Mouse (Mus musculus) heart, embryonic 13.5 days (tissue): ENCODE measurements around the gene Cd2. TPM values are rescaled to one million over a fixed set of nuclear protein-coding genes. Genes with fewer than 3 reads are reported as not detected.

Experiments used
- ATAC-seq: fragments of 200-750 bp; cut with Nextera tagmentation; 2 replicates; pipeline ENCODE4 v1.8.0; 2017; ENCODE audit warnings: moderate TSS enrichment; ENCODE audit not compliant: insufficient number of reproducible peaks, low FRiP score, low TSS enrichment; ENCODE audit errors: extremely low read depth
- H3K27ac ChIP-seq: fragments of 300-500 bp; sonication (generic); replicated peaks from 2 replicates; pipeline ENCODE4 v1.5.1; 2015; ENCODE audit warnings: moderate library complexity, mild to moderate bottlenecking, inconsistent platforms
- H3K27me3 ChIP-seq: fragments of 300-500 bp; sonication (generic); replicated peaks from 2 replicates; pipeline ENCODE4 v1.6.1; 2015; ENCODE audit warnings: mild to moderate bottlenecking, inconsistent platforms
- H3K36me3 ChIP-seq: fragments of 300-500 bp; sonication (generic); 2 replicates; pipeline ENCODE4 v1.6.1; 2015; ENCODE audit warnings: mild to moderate bottlenecking, inconsistent platforms
- H3K4me1 ChIP-seq: fragments of 300-500 bp; sonication (generic); 2 replicates; pipeline ENCODE4 v1.6.1; 2015; ENCODE audit warnings: inconsistent platforms
- H3K4me2 ChIP-seq: fragments of 300-500 bp; sonication (generic); 2 replicates; pipeline ENCODE4 v1.6.1; 2015; ENCODE audit warnings: inconsistent platforms, mild to moderate bottlenecking, moderate library complexity
- H3K4me3 ChIP-seq: fragments of 300-500 bp; sonication (generic); 2 replicates; pipeline ENCODE4 v1.5.1; 2015; ENCODE audit warnings: moderate library complexity, mild to moderate bottlenecking, inconsistent platforms
- H3K9ac ChIP-seq: fragments of 300-500 bp; sonication (generic); 2 replicates; pipeline ENCODE4 v1.6.1; 2015; ENCODE audit warnings: inconsistent platforms, mild to moderate bottlenecking, moderate library complexity
- H3K9me3 ChIP-seq: fragments of 300-500 bp; sonication (generic); 2 replicates; pipeline ENCODE4 v1.6.1; 2016; ENCODE audit warnings: inconsistent platforms
- WGBS: fragments of 180-500 bp; shearing (Covaris S2); methylation state at CpG from one replicate; pipeline ENCODE4 v1.1.7; 2015; ENCODE audit warnings: mixed read lengths; 5-methylcytosine and 5-hydroxymethylcytosine counted together
- polyA plus RNA-seq: library from polyadenylated mRNA; unstranded; fragments of >200 nt; fragmentation: Nextera tagmentation; extraction: Ambion mirVana; gene quantifications from 2 replicates; pipeline ENCODE4 v1.2.1, GENCODE M21; 2015

Gene Cd2
- 0.18 TPM in 1 of 2 replicates, not detected in the other for polyA plus RNA-seq

DNA sequence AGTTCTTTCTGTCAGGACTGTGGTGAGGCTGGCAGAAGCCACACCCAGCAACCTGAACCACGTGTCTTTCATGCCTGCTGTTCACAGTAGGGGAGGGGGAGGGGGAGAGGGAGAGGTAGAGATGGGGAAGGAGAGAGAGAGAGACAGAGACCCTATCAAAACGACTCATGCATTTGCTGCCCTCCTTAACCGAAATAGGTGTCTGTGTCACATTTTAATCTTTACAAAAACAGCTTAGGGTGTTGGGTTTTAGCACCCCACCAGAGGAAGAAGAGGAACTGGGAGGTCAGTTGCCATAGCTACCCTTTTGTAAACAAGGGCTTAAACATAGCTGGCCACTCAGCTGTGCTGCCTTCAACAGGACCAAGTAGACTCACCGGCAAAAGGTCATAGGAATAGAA lies at the start of gene Cd2:
Cd2 (minus strand) TSS at position 29 of the 401 bp plus-strand sequence.
- 14% methylated on average over 4 of the region's 4 CpGs for WGBS
- Histone ChIP-seq H3K4me2 (no peak within 1 kb of the TSS), H3K9ac (no peak within 1 kb of the TSS), H3K4me1 (no peaks in the 10 kb centered on the region), H3K9me3 (no peaks in the 10 kb centered on the region), H3K36me3 (no peaks in the 10 kb centered on the region), H3K27me3 (no peaks in the 10 kb centered on the region; the same call in 1 of the 2 replicates), H3K27ac (no peak within 1 kb of the TSS), H3K4me3 (no peak within 1 kb of the TSS)
- no peak for ATAC-seq

DNA sequence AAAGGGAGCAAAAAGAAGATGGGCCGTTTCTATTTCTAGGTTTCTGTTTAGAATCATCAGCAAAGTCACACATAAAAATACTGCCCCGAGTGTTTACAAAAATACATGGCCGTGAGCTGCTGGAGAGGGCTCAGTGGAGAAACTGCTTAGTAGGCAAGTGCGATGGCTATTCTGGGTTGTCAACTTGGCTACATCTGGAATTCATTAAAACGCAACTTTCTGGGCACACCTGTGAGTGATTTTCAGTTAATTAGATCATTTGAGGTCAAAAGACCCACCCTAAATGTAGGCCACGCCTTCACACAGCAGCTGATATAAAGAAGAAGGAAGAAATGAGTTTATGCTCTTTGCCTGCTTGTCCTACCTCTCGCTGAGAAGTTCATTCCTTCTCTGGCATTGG lies 40.9 kb upstream of the Cd2 start:
- H3K27ac ChIP-seq = no peak overlapping the region
- 0 out of 2 replicates have a peak, but pooled peaks cover 4% of the 10 kb centered on the region for H3K9me3 ChIP-seq
- H3K27me3 ChIP-seq = no peaks in the 10 kb centered on the region
- H3K4me1 ChIP-seq = 0 out of 2 replicates have a peak, but pooled peaks cover 8% of the 10 kb centered on the region
- ATAC-seq = no peak
- no peak overlapping the region for H3K9ac ChIP-seq
- 79% methylated on average over 7 of the region's 7 CpGs for WGBS
- H3K4me2 ChIP-seq = no peak overlapping the region
- no peak overlapping the region for H3K4me3 ChIP-seq
- no peaks in the 10 kb centered on the region for H3K36me3 ChIP-seq

DNA sequence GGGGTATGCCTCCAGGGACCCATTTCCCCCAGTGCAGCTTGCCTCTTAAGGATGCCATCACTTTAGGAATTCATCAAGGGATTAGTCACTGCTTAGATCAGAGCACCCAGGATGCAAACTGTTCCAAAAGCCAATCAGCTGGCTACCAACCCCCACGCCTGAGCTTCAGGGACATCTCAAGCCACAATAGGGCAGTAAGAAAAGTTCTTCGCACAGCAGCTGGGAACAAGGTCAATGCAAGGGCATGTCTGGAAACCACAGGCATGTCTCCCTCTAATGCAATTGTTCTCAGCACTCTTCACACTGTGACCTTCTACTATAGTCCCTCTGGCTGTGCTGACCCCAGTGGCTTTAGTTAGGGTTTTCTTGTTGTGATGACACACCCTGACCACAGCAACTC lies 39.5 kb upstream of the Cd2 start:
- ATAC-seq = no peak
- 63% methylated on average over 2 of the region's 2 CpGs for WGBS
- no peaks in the 10 kb centered on the region for H3K36me3 ChIP-seq

DNA sequence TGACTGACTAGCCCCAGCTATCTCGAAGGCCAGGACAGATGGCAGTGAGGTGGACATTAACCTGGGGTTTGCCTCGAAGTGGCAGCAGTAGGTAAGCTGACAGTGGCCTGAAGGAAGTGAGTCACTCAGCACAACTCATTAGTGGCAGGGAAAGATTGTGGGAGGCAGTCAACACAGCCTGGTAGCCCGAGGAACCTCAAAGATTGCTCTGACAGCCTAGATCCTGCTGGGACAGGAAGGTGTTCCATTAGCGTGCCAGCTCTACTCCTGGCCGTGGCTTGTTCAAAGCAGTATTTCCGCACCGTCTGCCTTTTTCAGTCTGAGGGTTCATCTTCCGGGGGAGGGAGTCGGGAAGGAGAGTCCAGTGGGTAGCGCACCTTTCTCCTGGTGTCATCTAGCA lies 34.7 kb upstream of the Cd2 start:
- Histone ChIP-seq H3K27me3 (no peaks in the 10 kb centered on the region), H3K9ac (no peak overlapping the region), H3K4me1 (0 out of 2 replicates have a peak, but pooled peaks cover 10% of the 10 kb centered on the region), H3K9me3 (no peaks in the 10 kb centered on the region), H3K36me3 (no peaks in the 10 kb centered on the region), H3K27ac (no peak overlapping the region), H3K4me2 (no peak overlapping the region), H3K4me3 (no peak overlapping the region)
- ATAC-seq = no peak
- WGBS = 60% methylated on average over 10 of the region's 10 CpGs

More for the DNA sequence above, 39.5 kb upstream of the Cd2 start:
- Histone ChIP-seq H3K27me3 (no peaks in the 10 kb centered on the region), H3K27ac (no peak overlapping the region), H3K4me3 (no peak overlapping the region), H3K4me2 (no peak overlapping the region), H3K9me3 (0 out of 2 replicates have a peak, but pooled peaks cover 4% of the 10 kb centered on the region), H3K9ac (no peak overlapping the region), H3K4me1 (0 out of 2 replicates have a peak, but pooled peaks cover 11% of the 10 kb centered on the region)

DNA sequence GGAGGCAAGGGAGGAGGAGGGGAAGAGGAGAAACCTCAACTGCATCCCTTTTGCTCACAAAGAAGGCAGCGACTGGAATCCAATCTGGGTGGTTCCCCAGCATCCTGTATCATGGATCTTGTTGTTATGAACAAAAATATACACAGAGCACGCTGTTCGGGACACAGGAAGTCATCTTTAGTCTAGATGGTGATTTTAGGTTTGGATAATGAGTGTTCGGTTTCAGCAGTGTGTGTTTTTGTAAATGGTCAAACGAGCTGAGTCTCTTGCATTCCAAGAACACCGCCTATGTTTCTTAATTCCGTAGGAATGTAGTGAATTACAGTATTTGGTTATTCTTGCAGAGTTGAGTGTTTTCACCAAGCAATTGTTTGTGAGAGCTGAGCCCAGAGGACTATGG lies 33.1 kb upstream of the Cd2 start:
- no peak overlapping the region for H3K9ac ChIP-seq
- H3K27ac ChIP-seq = no peak overlapping the region
- ATAC-seq = no peak
- 0 out of 2 replicates have a peak, but pooled peaks cover 6% of the 10 kb centered on the region for H3K4me1 ChIP-seq
- H3K36me3 ChIP-seq = no peaks in the 10 kb centered on the region
- no peak overlapping the region for H3K4me2 ChIP-seq
- H3K27me3 ChIP-seq = no peaks in the 10 kb centered on the region
- H3K9me3 ChIP-seq = no peaks in the 10 kb centered on the region
- no peak overlapping the region for H3K4me3 ChIP-seq
- WGBS = 63% methylated on average over 7 of the region's 7 CpGs

GRCm38 (mm10) chr3:101318516-101319170 lies 30.9 kb upstream of the Cd2 start:
- 90% methylated on average over 6 of the region's 6 CpGs for WGBS

GRCm38 (mm10) chr3:101318115-101318514 lies 30.4 kb upstream of the Cd2 start:
- 0 out of 2 replicates have a peak, but pooled peaks cover 3% of the 10 kb centered on the region for H3K4me1 ChIP-seq

More at GRCm38 (mm10) chr3:101318516-101319170, 30.9 kb upstream of the Cd2 start:
- Histone ChIP-seq H3K4me3 (no peak overlapping the region), H3K4me2 (no peak overlapping the region), H3K27ac (no peak overlapping the region), H3K9me3 (no peaks in the 10 kb centered on the region), H3K4me1 (0 out of 2 replicates have a peak, but pooled peaks cover 3% of the 10 kb centered on the region), H3K9ac (no peak overlapping the region), H3K27me3 (no peaks in the 10 kb centered on the region), H3K36me3 (no peaks in the 10 kb centered on the region)
- no peak for ATAC-seq

DNA sequence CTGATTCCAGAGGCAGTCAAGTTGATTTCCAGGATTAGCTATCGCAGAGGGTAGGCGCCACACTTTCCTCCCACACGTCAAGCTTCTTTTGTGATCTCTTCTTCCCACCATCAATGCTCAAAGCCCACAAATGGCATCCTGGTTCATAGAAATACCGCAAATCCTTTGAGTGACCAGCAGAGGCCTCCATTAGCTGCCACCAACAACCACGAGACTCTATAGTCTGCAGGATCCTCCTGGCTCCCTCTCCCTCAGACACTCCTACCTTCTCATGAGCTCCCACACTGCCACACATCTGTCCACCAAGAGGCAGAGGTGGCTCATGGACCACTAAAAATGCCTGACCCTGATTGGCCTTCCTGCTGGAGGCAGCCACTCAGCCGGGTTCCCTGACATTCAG lies 27.2 kb upstream of the Cd2 start:
- WGBS = 60% methylated on average over 6 of the region's 6 CpGs
- Histone ChIP-seq H3K4me1 (peaks cover 12% of the 10 kb centered on the region; the same call in 1 of the 2 replicates), H3K27ac (no peak overlapping the region), H3K9ac (no peak overlapping the region), H3K4me2 (no peak overlapping the region), H3K36me3 (no peaks in the 10 kb centered on the region), H3K27me3 (no peaks in the 10 kb centered on the region), H3K9me3 (no peaks in the 10 kb centered on the region), H3K4me3 (no peak overlapping the region)
- no peak for ATAC-seq

More at GRCm38 (mm10) chr3:101318115-101318514, 30.4 kb upstream of the Cd2 start:
- no peaks in the 10 kb centered on the region for H3K27me3 ChIP-seq
- H3K4me3 ChIP-seq = no peak overlapping the region
- no peaks in the 10 kb centered on the region for H3K9me3 ChIP-seq
- no peak overlapping the region for H3K27ac ChIP-seq
- H3K4me2 ChIP-seq = no peak overlapping the region
- H3K9ac ChIP-seq = no peak overlapping the region
- no peaks in the 10 kb centered on the region for H3K36me3 ChIP-seq
- ATAC-seq = no peak
- 63% methylated on average over 6 of the region's 6 CpGs for WGBS

DNA sequence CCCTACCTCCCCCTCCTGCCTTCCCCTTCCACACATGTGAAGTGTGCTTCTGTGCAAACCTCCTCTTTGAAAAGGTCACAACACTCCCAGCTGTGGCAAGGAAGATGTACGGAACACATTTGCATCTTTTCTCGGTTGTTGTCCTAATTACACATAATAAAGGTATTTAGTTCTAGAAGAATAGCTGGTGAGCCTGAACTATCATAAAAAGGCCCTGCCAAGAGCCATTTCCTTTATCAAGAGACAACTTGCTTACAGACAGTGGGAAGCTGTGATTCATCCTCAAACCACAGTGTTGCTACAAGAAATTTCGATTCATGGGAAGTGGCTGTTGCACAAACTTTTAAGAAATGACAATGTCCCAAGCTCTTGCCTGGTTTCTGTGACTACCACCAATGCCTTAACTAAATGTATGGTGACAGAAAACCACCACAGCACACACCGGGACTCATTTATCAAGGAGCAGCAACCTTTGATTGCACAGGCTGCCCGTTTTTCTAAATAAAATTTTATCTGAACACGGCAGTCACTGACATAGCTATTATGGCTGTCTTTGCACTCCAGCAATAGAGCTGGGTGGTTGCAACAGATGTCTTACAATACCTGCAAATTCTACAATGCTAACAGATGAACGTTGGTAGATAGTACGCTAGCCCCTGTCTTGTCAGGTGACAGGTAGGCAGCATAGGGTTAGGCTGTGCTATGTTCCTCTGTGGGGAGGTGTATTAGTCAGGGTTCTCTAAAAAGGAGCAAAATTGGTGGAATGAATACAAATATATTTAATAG lies 25.7 kb upstream of the Cd2 start:
- ATAC-seq = no peak
- Histone ChIP-seq H3K9me3 (no peaks in the 10 kb centered on the region), H3K27me3 (no peaks in the 10 kb centered on the region), H3K4me1 (peaks cover 12% of the 10 kb centered on the region; the same call in 1 of the 2 replicates), H3K4me3 (no peak overlapping the region), H3K9ac (no peak overlapping the region), H3K4me2 (no peak overlapping the region), H3K36me3 (no peaks in the 10 kb centered on the region), H3K27ac (no peak overlapping the region)
- 75% methylated on average over 8 of the region's 8 CpGs for WGBS

DNA sequence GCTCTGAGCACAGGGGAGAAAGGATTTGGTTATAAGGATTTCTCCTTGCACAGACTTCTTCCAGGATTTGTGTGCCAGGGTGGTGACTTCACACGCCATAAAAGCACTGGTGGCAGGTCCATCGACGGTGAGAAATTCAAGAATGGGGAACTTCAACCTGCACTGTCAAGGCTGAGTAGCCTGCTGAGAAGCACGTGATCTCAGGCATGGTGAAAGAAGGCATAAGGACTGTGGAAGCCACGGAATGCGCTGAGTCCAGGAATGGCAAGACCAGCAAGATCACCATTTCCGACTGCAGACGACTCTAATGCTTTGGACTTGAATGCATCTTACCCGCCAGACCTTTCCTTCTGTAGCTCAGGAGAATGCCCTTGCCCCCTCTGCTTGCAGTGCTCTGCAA lies 23.2 kb upstream of the Cd2 start:
- Histone ChIP-seq H3K9me3 (no peaks in the 10 kb centered on the region), H3K36me3 (no peaks in the 10 kb centered on the region), H3K9ac (no peak overlapping the region), H3K27ac (no peak overlapping the region), H3K27me3 (no peaks in the 10 kb centered on the region), H3K4me1 (peaks cover 12% of the 10 kb centered on the region; the same call in 1 of the 2 replicates), H3K4me3 (no peak overlapping the region), H3K4me2 (no peak overlapping the region)
- ATAC-seq = no peak
- WGBS = 36% methylated on average over 9 of the region's 9 CpGs

- Histone ChIP-seq H3K9ac (no peak overlapping the region), H3K4me3 (no peak overlapping the region), H3K4me2 (no peak overlapping the region), H3K27me3 (0 out of 2 replicates have a peak, but pooled peaks cover 3% of the 10 kb centered on the region), H3K9me3 (no peaks in the 10 kb centered on the region), H3K27ac (no peak overlapping the region), H3K4me1 (peaks cover 13% of the 10 kb centered on the region), H3K36me3 (no peaks in the 10 kb centered on the region)
- WGBS = 65% methylated on average over 3 of the region's 3 CpGs
- no peak for ATAC-seq
Observed at GRCm38 (mm10) chr3:101309626-101310025, 21.9 kb upstream of the Cd2 start.
